Mouse (Mus musculus) CH12.LX (cell line): Measurements from ENCODE around the gene Col19a1.

ENCODE experiments used
- JUND ChIP-seq: conservative IDR thresholded peaks from 2 replicates; pipeline ENCODE4 v1.6.1; 2011; ENCODE audit warnings: low read depth, low read length, improper control_type of control experiment
- POLR2A ChIP-seq: IDR thresholded peaks from 2 replicates; pipeline ENCODE4 v1.6.1; 2011; ENCODE audit warnings: low read depth, mild to moderate bottlenecking, improper control_type of control experiment, low read length

DNA sequence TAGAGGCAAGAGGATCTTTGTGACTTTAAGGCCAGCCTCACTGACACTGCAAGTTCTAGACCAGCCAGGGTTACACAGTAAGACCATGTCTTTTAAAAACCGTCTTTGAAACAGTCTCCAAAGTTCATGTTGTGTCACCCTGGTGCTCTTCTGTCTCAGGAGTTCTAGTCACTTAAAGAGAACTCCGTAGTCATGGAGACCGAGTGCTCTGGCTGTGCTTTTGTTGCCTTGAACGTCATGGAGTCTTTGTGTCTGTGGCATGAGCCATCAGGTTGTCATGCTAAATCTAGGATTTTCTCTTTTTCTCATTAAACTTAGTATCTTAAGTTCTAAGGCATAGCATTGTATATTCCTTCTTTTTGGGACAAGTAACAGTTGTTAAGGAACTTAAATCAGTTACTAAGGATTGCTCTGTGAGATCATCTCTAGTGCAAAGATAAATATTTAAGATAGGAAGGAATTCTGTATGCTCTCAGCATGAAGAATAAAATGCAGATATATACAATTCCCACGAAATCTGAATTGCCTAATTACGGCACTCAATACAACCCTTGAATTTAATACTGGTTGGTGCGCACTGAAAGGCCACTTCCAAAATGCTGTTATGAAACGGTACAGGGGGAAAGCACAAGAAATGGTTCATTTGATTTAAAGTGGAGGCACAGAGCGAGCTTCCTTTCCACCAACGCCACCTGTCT lies 134.6 kb downstream of the Col19a1 start:
- TF ChIP-seq JUND (no peak), POLR2A (no peak)
